Mouse (Mus musculus): Measurements from ENCODE around the gene BC017158. TPM values are rescaled to one million over a fixed set of nuclear protein-coding genes. Genes with fewer than 3 reads are reported as not detected.

BC017158 gene
- polyA plus RNA-seq, 1 experiment from 2014 or later: 43.0 TPM

DNA sequence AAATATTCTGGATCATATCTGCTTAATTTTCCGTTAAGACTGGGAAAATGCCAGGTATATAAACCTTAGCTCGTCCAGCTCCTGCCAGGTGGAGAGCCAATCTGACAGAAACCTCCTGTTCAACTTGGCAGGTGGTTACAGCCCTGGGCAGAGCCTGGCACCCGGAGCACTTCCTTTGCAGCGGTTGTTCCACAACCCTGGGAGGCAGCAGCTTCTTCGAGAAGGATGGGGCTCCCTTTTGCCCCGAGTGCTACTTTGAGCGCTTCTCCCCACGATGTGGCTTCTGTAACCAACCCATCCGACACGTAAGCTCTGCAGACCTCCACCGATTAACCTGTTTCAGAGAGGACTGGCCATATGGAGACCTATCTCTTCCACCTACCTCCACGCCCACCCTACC lies 46.0 kb downstream of the BC017158 start:
- H3K9me3 ChIP-seq: no peaks in the 10 kb centered on the region
- H3K36me3 ChIP-seq: peaks cover 6% of the 10 kb centered on the region; the same call in 1 of the 2 replicates
- H3K27ac ChIP-seq: no peak overlapping the region
- H3K4me2 ChIP-seq (replicated peaks): peak overlapping the region; percentile 44
- no peaks in the 10 kb centered on the region for H3K27me3 ChIP-seq (replicated peaks)
- WGBS: 56% methylated on average over 12 of the region's 12 CpGs
- H3K9ac ChIP-seq: no peak overlapping the region
- H3K4me1 ChIP-seq (replicated peaks): peaks cover 22% of the 10 kb centered on the region
- no peak overlapping the region for H3K4me3 ChIP-seq (replicated peaks)
- ATAC-seq: no peak

GRCm38 (mm10) chr7:128249998-128250397 lies 48.0 kb downstream of the BC017158 start:
- Histone ChIP-seq H3K4me2 (replicated peaks) (peak overlapping the region; percentile 33), H3K9me3 (no peaks in the 10 kb centered on the region), H3K27me3 (replicated peaks) (no peaks in the 10 kb centered on the region), H3K9ac (no peak overlapping the region), H3K27ac (no peak overlapping the region), H3K36me3 (peaks cover 6% of the 10 kb centered on the region; the same call in 1 of the 2 replicates), H3K4me1 (replicated peaks) (peaks cover 30% of the 10 kb centered on the region), H3K4me3 (replicated peaks) (no peak overlapping the region)
- no peak for ATAC-seq
- WGBS: 74% methylated on average over 5 of the region's 5 CpGs

GRCm38 (mm10) chr7:128248081-128249042 lies 49.6 kb downstream of the BC017158 start:
- peak overlapping the region; percentile 60 for H3K9ac ChIP-seq
- no peaks in the 10 kb centered on the region for H3K9me3 ChIP-seq
- peak overlapping the region; percentile 62 for H3K4me2 ChIP-seq (replicated peaks)
- 73% methylated on average over 10 of the region's 10 CpGs for WGBS
- ATAC-seq: no peak
- H3K36me3 ChIP-seq: peaks cover 12% of the 10 kb centered on the region; the same call in 1 of the 2 replicates
- H3K4me1 ChIP-seq (replicated peaks): peaks cover 30% of the 10 kb centered on the region
- peak overlapping the region; percentile 46 for H3K4me3 ChIP-seq (replicated peaks)
- no peaks in the 10 kb centered on the region for H3K27me3 ChIP-seq (replicated peaks)
- no peak overlapping the region for H3K27ac ChIP-seq

- H3K27me3 ChIP-seq (replicated peaks): no peaks in the 10 kb centered on the region
- peak overlapping the region; percentile 46 for H3K4me3 ChIP-seq (replicated peaks)
- 1% methylated on average over 13 of the region's 13 CpGs for WGBS
- H3K9ac ChIP-seq: peak overlapping the region; percentile 60
- peak; percentile 82 for ATAC-seq
- no peaks in the 10 kb centered on the region for H3K9me3 ChIP-seq
- H3K4me1 ChIP-seq (replicated peaks): peaks cover 28% of the 10 kb centered on the region
- peak overlapping the region; percentile 62 for H3K4me2 ChIP-seq (replicated peaks)
- peak overlapping the region; percentile 88 for H3K27ac ChIP-seq
- H3K36me3 ChIP-seq: peaks cover 19% of the 10 kb centered on the region; the same call in 1 of the 2 replicates
These were observed 50.5 kb downstream of the BC017158 start for GRCm38 (mm10) chr7:128247443-128247842.

DNA sequence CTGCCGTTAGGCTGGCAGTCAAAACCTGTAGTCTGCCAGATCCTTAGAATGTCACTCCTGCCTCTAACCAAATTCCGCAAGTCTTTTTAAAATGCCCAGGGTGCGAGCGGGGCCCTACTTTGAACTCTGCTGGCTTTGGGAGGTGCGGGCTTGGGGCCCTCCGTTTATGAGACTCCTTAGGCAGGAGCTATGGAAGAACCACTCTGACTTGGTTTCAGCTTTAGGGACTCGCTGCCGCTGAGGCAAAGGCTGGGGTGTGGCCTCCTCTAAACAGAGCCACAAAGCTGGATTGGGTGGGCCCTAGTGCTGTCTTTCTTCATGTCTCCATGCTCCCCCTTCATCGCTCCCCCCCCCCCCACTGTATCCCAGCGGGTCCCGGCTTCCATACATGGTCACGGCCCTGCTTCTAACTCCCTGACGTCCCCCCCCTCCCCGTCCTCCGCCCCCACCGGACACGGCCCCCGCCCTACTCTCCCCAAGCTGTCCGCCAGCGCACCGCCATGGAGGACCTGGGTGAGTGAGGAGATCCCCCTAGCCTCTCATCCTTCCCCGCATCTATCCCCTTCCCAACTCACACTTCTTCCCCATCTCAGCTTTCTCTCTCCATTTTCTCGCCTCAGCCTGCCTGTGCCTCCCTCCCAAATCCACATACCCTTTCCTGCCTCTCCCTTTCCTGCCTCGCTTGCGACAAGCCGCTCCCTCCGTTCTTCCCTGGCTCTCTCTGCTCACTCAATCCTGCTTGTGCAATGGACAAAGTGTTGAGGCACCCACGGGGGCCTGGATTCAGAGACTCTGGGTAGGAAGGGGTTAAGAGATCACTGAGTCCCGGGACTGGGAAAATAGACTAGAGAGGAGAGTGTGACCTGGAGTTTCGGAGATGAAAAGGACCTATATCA lies 51.2 kb downstream of the BC017158 start, which contains the start of gene Tgfb1i1:
Gene Tgfb1i1, plus strand, starts transcription at position 317 of the 896 bp plus-strand sequence.
- H3K9ac ChIP-seq: peak within 1 kb of the TSS; percentile 60
- peak within 1 kb of the TSS; percentile 46 for H3K4me3 ChIP-seq (replicated peaks)
- peaks cover 21% of the 10 kb centered on the region for H3K4me1 ChIP-seq (replicated peaks)
- H3K27me3 ChIP-seq (replicated peaks): no peaks in the 10 kb centered on the region
- H3K27ac ChIP-seq: peak within 1 kb of the TSS; percentile 88
- peak within 1 kb of the TSS; percentile 62 for H3K4me2 ChIP-seq (replicated peaks)
- 4% methylated on average over 29 of the region's 30 CpGs for WGBS
- no peaks in the 10 kb centered on the region for H3K9me3 ChIP-seq
- peaks cover 24% of the 10 kb centered on the region; the same call in 1 of the 2 replicates for H3K36me3 ChIP-seq
- peak; percentile 87 for ATAC-seq

GRCm38 (mm10) chr7:128245547-128245946 lies 52.4 kb downstream of the BC017158 start:
- Histone ChIP-seq H3K27ac (peak overlapping the region; percentile 88), H3K4me2 (replicated peaks) (peak overlapping the region; percentile 62; the same call in 1 of the 2 replicates), H3K36me3 (peaks cover 26% of the 10 kb centered on the region), H3K9me3 (no peaks in the 10 kb centered on the region), H3K4me3 (replicated peaks) (no peak overlapping the region), H3K4me1 (replicated peaks) (peaks cover 21% of the 10 kb centered on the region), H3K27me3 (replicated peaks) (no peaks in the 10 kb centered on the region), H3K9ac (no peak overlapping the region)
- 86% methylated on average over 4 of the region's 4 CpGs for WGBS
- no peak for ATAC-seq

DNA sequence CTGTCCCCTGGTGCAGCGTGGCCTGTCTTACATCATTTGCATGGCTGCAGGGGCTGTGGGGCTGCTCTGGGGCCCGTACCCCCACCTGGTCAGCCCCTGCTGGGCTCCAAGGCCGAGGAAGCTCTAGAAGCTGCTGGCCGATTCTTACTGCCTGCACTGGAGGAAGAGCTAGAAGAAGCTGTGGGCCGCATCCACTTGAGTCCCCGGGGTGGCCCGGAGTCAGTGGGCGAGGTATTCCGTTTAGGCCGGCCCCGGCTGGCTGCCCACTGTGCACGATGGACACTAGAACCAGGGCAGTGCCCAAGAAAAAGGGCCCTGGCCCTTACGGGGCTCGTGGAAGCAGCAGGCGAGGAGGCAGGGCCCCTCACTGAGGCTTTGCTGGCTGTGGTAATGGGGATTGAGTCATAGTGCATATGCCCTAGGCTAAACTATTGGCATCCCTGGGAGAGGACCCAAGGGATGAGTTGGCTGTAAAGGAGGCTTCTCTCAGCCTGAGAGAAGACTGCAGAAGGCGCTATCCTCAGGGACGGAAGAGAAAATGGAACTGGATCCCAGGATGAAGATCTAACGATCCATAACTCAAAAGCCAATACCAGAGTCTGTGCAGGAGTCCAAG lies 53.5 kb downstream of the BC017158 start:
- Histone ChIP-seq H3K27me3 (replicated peaks) (no peaks in the 10 kb centered on the region), H3K4me2 (replicated peaks) (no peak overlapping the region), H3K9ac (no peak overlapping the region), H3K9me3 (no peaks in the 10 kb centered on the region), H3K4me1 (replicated peaks) (peaks cover 21% of the 10 kb centered on the region), H3K36me3 (peaks cover 29% of the 10 kb centered on the region), H3K27ac (no peak overlapping the region), H3K4me3 (replicated peaks) (no peak overlapping the region)
- WGBS: 93% methylated on average over 18 of the region's 18 CpGs
- no peak for ATAC-seq

- Histone ChIP-seq H3K27me3 (replicated peaks) (no peaks in the 10 kb centered on the region), H3K27ac (no peak overlapping the region), H3K4me3 (replicated peaks) (no peak overlapping the region), H3K4me1 (replicated peaks) (peaks cover 21% of the 10 kb centered on the region; the same call in 1 of the 2 replicates), H3K9me3 (no peaks in the 10 kb centered on the region), H3K9ac (no peak overlapping the region), H3K4me2 (replicated peaks) (no peak overlapping the region), H3K36me3 (peaks cover 29% of the 10 kb centered on the region)
- no peak for ATAC-seq
- WGBS: 60% methylated on average over 10 of the region's 10 CpGs
These were observed 54.0 kb downstream of the BC017158 start for GRCm38 (mm10) chr7:128243921-128244320.

DNA sequence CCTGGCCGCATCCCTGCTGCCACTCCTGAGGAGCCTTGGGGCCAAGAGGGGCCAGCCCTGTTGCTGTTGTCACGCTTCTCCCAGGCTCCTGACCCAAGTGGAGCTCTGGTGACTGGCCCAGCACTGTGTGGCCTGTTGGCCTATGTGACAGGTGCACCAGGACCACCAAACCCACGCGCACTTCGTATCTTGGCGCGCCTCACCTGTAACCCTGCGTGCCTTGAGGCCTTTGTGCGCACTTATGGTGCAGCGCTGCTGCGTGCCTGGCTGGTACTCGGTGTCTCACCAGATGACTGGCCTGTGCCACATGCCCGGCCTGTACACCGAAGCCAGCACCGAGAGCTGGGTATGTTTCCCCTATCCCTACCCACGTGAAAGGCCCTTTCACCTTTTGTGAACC lies 55.6 kb downstream of the BC017158 start:
- peaks cover 14% of the 10 kb centered on the region; the same call in 1 of the 2 replicates for H3K4me1 ChIP-seq (replicated peaks)
- no peaks in the 10 kb centered on the region for H3K27me3 ChIP-seq (replicated peaks)
- H3K9ac ChIP-seq: no peak overlapping the region
- peaks cover 29% of the 10 kb centered on the region for H3K36me3 ChIP-seq
- no peak overlapping the region for H3K27ac ChIP-seq
- no peak for ATAC-seq
- 94% methylated on average over 16 of the region's 16 CpGs for WGBS
- H3K4me3 ChIP-seq (replicated peaks): no peak overlapping the region
- no peak overlapping the region for H3K4me2 ChIP-seq (replicated peaks)
- H3K9me3 ChIP-seq: no peaks in the 10 kb centered on the region

DNA sequence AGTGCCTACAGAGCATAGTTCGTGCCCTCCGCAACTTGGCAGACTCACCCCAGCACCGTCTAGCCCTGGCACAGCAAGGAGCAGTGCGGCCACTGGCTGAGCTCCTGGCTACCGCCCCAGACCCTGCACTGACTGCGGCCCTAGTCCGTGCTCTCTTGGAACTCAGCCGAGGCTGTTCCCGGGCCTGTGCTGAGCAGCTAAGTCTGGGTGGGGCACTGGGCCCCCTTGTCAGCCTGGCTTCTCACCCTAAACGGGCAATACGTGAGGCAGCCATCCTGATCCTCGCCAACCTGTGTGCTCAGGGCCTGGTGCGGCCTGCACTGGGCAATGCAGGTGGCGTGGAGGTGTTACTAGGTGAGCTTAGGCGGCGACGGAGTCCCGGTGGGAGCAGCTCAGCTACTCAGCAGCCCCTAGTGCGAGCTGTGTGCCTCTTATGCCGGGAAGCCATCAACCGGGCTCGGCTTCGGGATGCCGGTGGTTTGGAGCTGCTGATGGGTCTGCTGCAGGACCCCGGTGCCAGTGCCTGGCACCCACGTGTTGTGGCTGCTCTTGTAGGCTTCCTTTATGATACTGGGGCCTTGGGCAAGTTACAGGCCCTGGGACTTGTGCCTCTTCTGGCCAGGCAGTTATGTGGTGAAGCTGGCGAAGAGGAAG lies 57.7 kb downstream of the BC017158 start:
- H3K4me1 ChIP-seq (replicated peaks): peaks cover 11% of the 10 kb centered on the region
- no peaks in the 10 kb centered on the region for H3K27me3 ChIP-seq (replicated peaks)
- WGBS: 92% methylated on average over 27 of the region's 27 CpGs
- ATAC-seq: no peak
- no peak overlapping the region for H3K4me2 ChIP-seq (replicated peaks)
- H3K4me3 ChIP-seq (replicated peaks): no peak overlapping the region
- H3K36me3 ChIP-seq: peaks cover 29% of the 10 kb centered on the region
- H3K9me3 ChIP-seq: no peaks in the 10 kb centered on the region
- H3K27ac ChIP-seq: no peak overlapping the region
- no peak overlapping the region for H3K9ac ChIP-seq

- Histone ChIP-seq H3K27me3 (replicated peaks) (no peaks in the 10 kb centered on the region), H3K9ac (peak overlapping the region; percentile 31; the same call in 1 of the 2 replicates), H3K4me3 (replicated peaks) (peak overlapping the region; percentile 75), H3K4me1 (replicated peaks) (peaks cover 11% of the 10 kb centered on the region), H3K36me3 (peaks cover 21% of the 10 kb centered on the region), H3K9me3 (no peaks in the 10 kb centered on the region), H3K27ac (peak overlapping the region; percentile 98), H3K4me2 (replicated peaks) (peak overlapping the region; percentile 64)
- ATAC-seq: no peak
- WGBS: 19% methylated on average over 4 of the region's 4 CpGs
These were observed 59.0 kb downstream of the BC017158 start for GRCm38 (mm10) chr7:128238991-128239390.
